Mouse (Mus musculus) ovary, adult 2 months (tissue): ENCODE results near the gene Fam222b. TPM values are rescaled to one million over a fixed set of nuclear protein-coding genes. Genes with fewer than 3 reads are reported as not detected.

Experiments used
- polyA plus RNA-seq: library from polyadenylated mRNA; depleted of rRNA; stranded (reverse); fragments of >200 nt; gene quantifications from 2 replicates; pipeline ENCODE4 v1.2.3, GENCODE M21; 2012; rRNA removed

Gene Fam222b
- polyA plus RNA-seq, result 30.4 and 47.6 TPM in 2 replicates

GRCm38 (mm10) chr11:78094504-78095143 lies at the start of gene Fam222b:
Gene Fam222b, plus strand, starts transcription at chr11:78094660.

GRCm38 (mm10) chr11:78079961-78080921 lies 14.2 kb upstream of the Fam222b start, which contains the start of gene Eral1:
Gene Eral1, minus strand, starts transcription at chr11:78080383.

GRCm38 (mm10) chr11:78164924-78165760 lies 70.7 kb downstream of the Fam222b start, which contains the start of gene Traf4:
Gene Traf4, minus strand, starts transcription at chr11:78165589.

GRCm38 (mm10) chr11:78176402-78176862 lies 82.0 kb downstream of the Fam222b start, which contains the start of the genes Nek8 and Tlcd1:
Gene Nek8, minus strand, starts transcription at chr11:78176675.
Gene Tlcd1, plus strand, starts transcription at chr11:78176711.

GRCm38 (mm10) chr11:78182961-78183844 lies 88.7 kb downstream of the Fam222b start, which contains the start of gene Rpl23a:
Gene Rpl23a, minus strand, starts transcription at chr11:78183584.

GRCm38 (mm10) chr11:78188331-78189233 lies 94.1 kb downstream of the Fam222b start, which contains the start of gene Rab34:
Gene Rab34, plus strand, starts transcription at chr11:78188430.

GRCm38 (mm10) chr11:78193113-78193512 lies 98.7 kb downstream of the Fam222b start, which contains the start of gene Proca1:
Gene Proca1, plus strand, starts transcription at chr11:78193392.

Other genes with a start within 250 kb of the Fam222b start
- gene Pipox, start 200.6 kb upstream of the Fam222b start, polyA plus RNA-seq, result 2.4 and 4.0 TPM in 2 replicates
- 2.8 and 3.3 TPM in 2 replicates for gene Sez6, start 163.9 kb upstream of the Fam222b start, polyA plus RNA-seq
- gene Phf12, start 111.9 kb upstream of the Fam222b start, polyA plus RNA-seq, result 54.3 and 67.9 TPM in 2 replicates
- 19.7 TPM in 2 replicates for gene Dhrs13, start 62.4 kb upstream of the Fam222b start, polyA plus RNA-seq
- 130 and 137 TPM in 2 replicates for gene Flot2, start 56.7 kb upstream of the Fam222b start, polyA plus RNA-seq
- 38.3 and 49.4 TPM in 2 replicates for gene Eral1, start 14.3 kb upstream of the Fam222b start, polyA plus RNA-seq
- gene Traf4, start 70.9 kb downstream of the Fam222b start, polyA plus RNA-seq, result 122 and 141 TPM in 2 replicates
- gene Nek8, start 82.0 kb downstream of the Fam222b start, polyA plus RNA-seq, result 34.2 and 34.3 TPM in 2 replicates
- gene Tlcd1, start 82.1 kb downstream of the Fam222b start, polyA plus RNA-seq, result 100 and 122 TPM in 2 replicates
- 166 and 182 TPM in 2 replicates for gene Rpl23a, start 88.9 kb downstream of the Fam222b start, polyA plus RNA-seq
- 162 and 227 TPM in 2 replicates for gene Rab34, start 93.8 kb downstream of the Fam222b start, polyA plus RNA-seq
- gene Proca1, start 98.7 kb downstream of the Fam222b start, polyA plus RNA-seq, result 0.90 and 1.1 TPM in 2 replicates
- 160 and 201 TPM in 2 replicates for gene Sdf2, start 151.1 kb downstream of the Fam222b start, polyA plus RNA-seq
- gene Supt6, start 151.3 kb downstream of the Fam222b start, polyA plus RNA-seq, result 17.8 and 25.3 TPM in 2 replicates
- 88.4 and 89.1 TPM in 2 replicates for gene 2610507B11Rik, start 167.1 kb downstream of the Fam222b start, polyA plus RNA-seq
- 0.15 and 0.23 TPM in 2 replicates for gene BC030499, start 196.2 kb downstream of the Fam222b start, polyA plus RNA-seq
- gene Spag5, start 206.9 kb downstream of the Fam222b start, polyA plus RNA-seq, result 11.1 and 11.4 TPM in 2 replicates
- gene Aldoc, start 228.3 kb downstream of the Fam222b start, polyA plus RNA-seq, result 67.1 and 68.0 TPM in 2 replicates
- gene Pigs, start 233.8 kb downstream of the Fam222b start, polyA plus RNA-seq, result 107 and 137 TPM in 2 replicates
- gene Unc119, start 248.8 kb downstream of the Fam222b start, polyA plus RNA-seq, result 97.4 and 148 TPM in 2 replicates